ENCODE assay signal across 8 mouse cellular contexts in genomic region chr9:21029291-21030054, GRCm38 (mm10). TPM values are rescaled to one million over a fixed set of nuclear protein-coding genes. Genes with fewer than 3 reads are reported as not detected.
DNase-seq lines count a peak whose midpoint lies in the region; ATAC-seq and TF ChIP-seq lines count a peak whose summit lies in the region.

Icam4 (plus strand) TSS chr9:21029373.

- H3K4me2 ChIP-seq in liver, embryonic 11.5 days: peak within 1 kb of the TSS; percentile 100
- H3K4me2 ChIP-seq in stomach, embryonic 16.5 days (ENCODE audit: low read depth, low read length): peak within 1 kb of the TSS; percentile 97

- no peaks in the 10 kb centered on the region for H3K36me3 ChIP-seq in heart, adult 2 months (ENCODE audit: control insufficient read depth, insufficient read depth, low read length)
- H3K36me3 ChIP-seq in liver, embryonic 11.5 days (ENCODE audit: control insufficient read depth, insufficient read depth, low read length): no peaks in the 10 kb centered on the region
- H3K36me3 ChIP-seq in stomach, embryonic 16.5 days (ENCODE audit: control insufficient read depth, insufficient read depth, low read length): no peaks in the 10 kb centered on the region

- intact Hi-C loops in heart, adult 2 months (cut with DNase I): loop anchor here (1.0 to 5.0 kb wide), 6 partner anchors 15 to 127 kb away; partner anchors contain the start of genes Fdx1l, Gm38431, Gm49373 and Icam1

- H3K9me3 ChIP-seq in liver, embryonic 11.5 days (ENCODE audit: control insufficient read depth, low read length): no peaks in the 10 kb centered on the region
- no peaks in the 10 kb centered on the region for H3K9me3 ChIP-seq in stomach, embryonic 16.5 days (replicated peaks; ENCODE audit: control insufficient read depth, low read length)

- peak; percentile 80 for ATAC-seq in liver, embryonic 11.5 days (replicated peaks; ENCODE audit: low FRiP score)
- ATAC-seq in monocyte, adult 5-6 weeks (replicated peaks; ENCODE audit: insufficient number of reproducible peaks, low FRiP score, low TSS enrichment, poor library complexity, severe bottlenecking): peak; percentile 28
- ATAC-seq in stomach, embryonic 16.5 days (ENCODE audit: insufficient read depth, low FRiP score): 0 out of 2 replicates have a peak, but pooled peaks have one; percentile 19

- H3K4me3 ChIP-seq in heart, adult 2 months: peak within 1 kb of the TSS; percentile 45
- H3K4me3 ChIP-seq in liver, embryonic 11.5 days (ENCODE audit: low read depth, low read length): peak within 1 kb of the TSS; percentile 65
- peak within 1 kb of the TSS; percentile 54 for H3K4me3 ChIP-seq in stomach, embryonic 16.5 days (replicated peaks; ENCODE audit: low read length)

- 3% methylated on average over 37 of the region's 37 CpGs for WGBS in heart, adult 2 months
- WGBS in liver, embryonic 11.5 days: 2% methylated on average over 37 of the region's 37 CpGs
- 2% methylated on average over 37 of the region's 37 CpGs for WGBS in stomach, embryonic 16.5 days

- peak within 1 kb of the TSS; percentile 71 for H3K9ac ChIP-seq in heart, adult 2 months (ENCODE audit: low read depth, low read length)
- H3K9ac ChIP-seq in liver, embryonic 11.5 days (ENCODE audit: low read depth, low read length): peak within 1 kb of the TSS; percentile 68
- peak within 1 kb of the TSS; percentile 65 for H3K9ac ChIP-seq in stomach, embryonic 16.5 days (ENCODE audit: low read length)

- H3K27me3 ChIP-seq in heart, adult 2 months (ENCODE audit: control insufficient read depth, insufficient read depth, low read length): peaks cover 1% of the 10 kb centered on the region
- peaks cover 29% of the 10 kb centered on the region for H3K27me3 ChIP-seq in liver, embryonic 11.5 days (replicated peaks; ENCODE audit: control insufficient read depth, insufficient read depth, low read length)
- H3K27me3 ChIP-seq in stomach, embryonic 16.5 days (ENCODE audit: control insufficient read depth, insufficient read depth, low read length): peaks cover 33% of the 10 kb centered on the region

- TF ChIP-seq EP300 in heart, adult 2 months (IDR thresholded peaks at IDR 0.05; ENCODE audit: insufficient read depth, low read depth, low read length): 0 out of 2 replicates have a peak, but pooled peaks have one; percentile 36

- TF ChIP-seq CTCF in heart, adult 2 months (IDR thresholded peaks at IDR 0.05): peak; percentile 98; the same call in 1 of the 2 replicates

- H3K4me1 ChIP-seq in heart, adult 2 months (ENCODE audit: control insufficient read depth, insufficient read depth, low read length): peaks cover 3% of the 10 kb centered on the region
- H3K4me1 ChIP-seq in liver, embryonic 11.5 days (replicated peaks; ENCODE audit: control insufficient read depth, insufficient read depth, low read length): peaks cover 43% of the 10 kb centered on the region
- H3K4me1 ChIP-seq in stomach, embryonic 16.5 days (ENCODE audit: control insufficient read depth, insufficient read depth, low read length): peaks cover 31% of the 10 kb centered on the region

- peak; percentile 40 for DNase-seq in 3134 (ENCODE audit: extremely low read depth, insufficient read length, low spot score)
- DNase-seq in adrenal gland, adult 18-20 months (ENCODE audit: low spot score in 2 of 2): peak; percentile 80 to 87
- peak; percentile 61 for DNase-seq in embryo, embryonic 11.5 days (ENCODE audit: low read depth, low spot score)
- peak; percentile 85 to 89 for DNase-seq in heart, adult 2 months
- DNase-seq in kidney, adult 8-10 months: peak; percentile 73 to 85
- DNase-seq in liver, embryonic 11.5 days (ENCODE audit: low spot score): peak; percentile 85

- no peaks in the 10 kb centered on the region for H3K79me2 ChIP-seq in heart, adult 2 months (replicated peaks; ENCODE audit: control insufficient read depth, insufficient read depth, low read length)

- TF ChIP-seq POLR2A in heart, adult 2 months (IDR thresholded peaks at IDR 0.05; ENCODE audit: insufficient read depth, low read depth, low read length): no peak

- 0 out of 2 replicates have a peak within 1 kb of the TSS, but pooled peaks have one; percentile 0 for H3K27ac ChIP-seq in heart, adult 2 months
- H3K27ac ChIP-seq in liver, embryonic 11.5 days (ENCODE audit: low read depth, low read length): peak within 1 kb of the TSS; percentile 86
- H3K27ac ChIP-seq in stomach, embryonic 16.5 days (ENCODE audit: low read length): no peak within 1 kb of the TSS

RNA-seq across cellular contexts. Expression of gene Icam4, which starts in this region (rescaled TPM):
- 1 to 10 TPM; 1.2 to 4.8 TPM for total RNA-seq in adrenal gland, adult 18-20 months (2021)
- 1 to 10 TPM in 1 of 2 experiments, under 1 TPM in 1; 0.84 to 1.0 TPM for total RNA-seq in heart, adult 2 months (2021)
- 0.70 and 1.4 TPM in 2 replicates for polyA plus RNA-seq in heart, adult 2 months (2012; rRNA removed)
- 146 and 147 TPM in 2 replicates for polyA plus RNA-seq in liver, embryonic 11.5 days (2014; fragmentation: Nextera tagmentation; extraction: Ambion mirVana)
- 1.6 to 3.0 TPM in 2 of 3 replicates, not detected in the other for total RNA-seq in monocyte, adult 5-6 weeks (2017)
- 5.9 and 8.6 TPM in 2 replicates for polyA plus RNA-seq in stomach, embryonic 16.5 days (2015; fragmentation: Nextera tagmentation; extraction: Ambion mirVana)

Comparison
In these comparisons a context has a peak if more than half of its experiments do, and no peak if none do; other contexts are left out.
1. RNA of gene Icam4 (polyA plus RNA-seq): 146 to 147 TPM in liver, embryonic 11.5 days; 5.9 to 8.6 TPM in stomach, embryonic 16.5 days and 0.70 to 1.4 TPM in heart, adult 2 months; every median in the first group is over 10 times any median in the second.
2. ATAC-seq: peak in every context shown above with its lines; median percentile 80 in liver, embryonic 11.5 days; 28 in monocyte, adult 5-6 weeks; 19 in stomach, embryonic 16.5 days.
3. Peak in every context shown above with its lines, with median percentiles within 50 percentile points of each other: DNase-seq, H3K4me3 ChIP-seq and H3K9ac ChIP-seq.